Mouse (Mus musculus) stomach, postnatal 0 days (tissue): ENCODE measurements around the gene B3gnt8. TPM values are rescaled to one million over a fixed set of nuclear protein-coding genes. Genes with fewer than 3 reads are reported as not detected.
A peak's percentile ranks its signal among the peaks of the same experiment; 100 is the strongest.

ENCODE experiments used
- ATAC-seq: fragments of 200-750 bp; cut with Nextera tagmentation; 2 replicates; pipeline ENCODE4 v1.8.0; 2017; ENCODE audit not compliant: low FRiP score, low TSS enrichment
- DNase-seq: peaks from one replicate; pipeline ENCODE4 v3.0.0-alpha.2; 2016; ENCODE audit warnings: low spot score
- H3K27ac ChIP-seq: fragments of 300-500 bp; sonication (generic); replicated peaks from 2 replicates; pipeline ENCODE4 v1.5.1; 2014; ENCODE audit warnings: mild to moderate bottlenecking, control low read depth
- H3K27me3 ChIP-seq: fragments of 300-500 bp; sonication (generic); 2 replicates; pipeline ENCODE4 v1.6.1; 2014; ENCODE audit warnings: low read length; ENCODE audit not compliant: control insufficient read depth, insufficient read depth
- H3K36me3 ChIP-seq: fragments of 300-500 bp; sonication (generic); 2 replicates; pipeline ENCODE4 v1.6.1; 2014; ENCODE audit warnings: low read length, mixed read lengths; ENCODE audit not compliant: control insufficient read depth, insufficient read depth
- H3K4me1 ChIP-seq: fragments of 300-500 bp; sonication (generic); replicated peaks from 2 replicates; pipeline ENCODE4 v1.6.1; 2014; ENCODE audit warnings: antibody characterized with exemption; ENCODE audit not compliant: control insufficient read depth, insufficient read depth
- H3K4me2 ChIP-seq: fragments of 300-500 bp; sonication (generic); replicated peaks from 2 replicates; pipeline ENCODE4 v1.6.1; 2014; ENCODE audit warnings: low read depth, mild to moderate bottlenecking, control low read depth, moderate library complexity
- H3K4me3 ChIP-seq: fragments of 300-500 bp; sonication (generic); 2 replicates; pipeline ENCODE4 v1.5.1; 2014; ENCODE audit warnings: low read depth, low read length, control low read depth
- H3K9ac ChIP-seq: fragments of 300-500 bp; sonication (generic); 2 replicates; pipeline ENCODE4 v1.6.1; 2014; ENCODE audit warnings: mild to moderate bottlenecking, low read length, control low read depth, mixed read lengths
- H3K9me3 ChIP-seq: fragments of 300-500 bp; sonication (generic); 2 replicates; pipeline ENCODE4 v1.6.1; 2016; ENCODE audit warnings: low read length; ENCODE audit not compliant: control insufficient read depth
- CTCF ChIP-seq: IDR thresholded peaks from 2 replicates; pipeline ENCODE4 v1.5.1; 2016; ENCODE audit warnings: antibody characterized with exemption, low read depth, mild to moderate bottlenecking, moderate library complexity
- EP300 ChIP-seq: optimal IDR thresholded peaks from 2 replicates; pipeline ENCODE3; 2016; ENCODE audit warnings: antibody characterized with exemption
- WGBS: fragments of 180-500 bp; shearing (Covaris S2); extraction: QIAGEN DNeasy Blood & Tissue Kit; methylation state at CpG from one replicate; pipeline ENCODE4 v1.1.7; 2014; 5-methylcytosine and 5-hydroxymethylcytosine counted together
- polyA plus RNA-seq: library from polyadenylated mRNA; unstranded; fragments of >200 nt; fragmentation: Nextera tagmentation; extraction: Ambion mirVana; gene quantifications from 2 replicates; pipeline ENCODE4 v1.2.1, GENCODE M21; 2015

Gene B3gnt8
- polyA plus RNA-seq, 1 experiment from 2014 or later: 6.5 TPM

DNA sequence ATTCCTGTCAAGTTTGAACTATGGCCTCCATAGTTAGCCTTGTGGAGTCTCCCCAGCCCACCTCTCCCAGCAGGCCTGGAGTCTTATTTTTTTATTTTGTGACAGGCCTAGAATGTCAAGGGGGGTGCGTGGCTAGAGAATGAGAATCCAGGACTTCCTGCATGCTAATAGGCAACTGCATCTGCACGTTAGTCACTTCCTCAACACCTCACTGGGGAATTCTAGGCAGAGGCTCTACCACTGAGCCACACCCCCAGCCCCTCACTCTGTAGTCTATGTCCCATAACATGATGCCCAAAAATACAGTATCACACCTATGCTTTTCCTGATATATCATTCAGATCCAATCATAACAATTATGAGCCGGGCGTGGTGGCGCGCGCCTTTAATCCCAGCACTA, 50.6 kb downstream of the B3gnt8 start:
- ATAC-seq (no peak), DNase-seq (no peak)
- Histone ChIP-seq H3K27me3 (no peaks in the 10 kb centered on the region), H3K4me1 (peaks cover 6% of the 10 kb centered on the region; the same call in 1 of the 2 replicates), H3K27ac (no peak overlapping the region), H3K9me3 (no peaks in the 10 kb centered on the region), H3K36me3 (no peaks in the 10 kb centered on the region), H3K9ac (no peak overlapping the region), H3K4me3 (no peak overlapping the region), H3K4me2 (no peak overlapping the region)
- 94% methylated on average over 7 of the region's 7 CpGs for WGBS
- TF ChIP-seq CTCF (no peak), EP300 (no peak)

DNA sequence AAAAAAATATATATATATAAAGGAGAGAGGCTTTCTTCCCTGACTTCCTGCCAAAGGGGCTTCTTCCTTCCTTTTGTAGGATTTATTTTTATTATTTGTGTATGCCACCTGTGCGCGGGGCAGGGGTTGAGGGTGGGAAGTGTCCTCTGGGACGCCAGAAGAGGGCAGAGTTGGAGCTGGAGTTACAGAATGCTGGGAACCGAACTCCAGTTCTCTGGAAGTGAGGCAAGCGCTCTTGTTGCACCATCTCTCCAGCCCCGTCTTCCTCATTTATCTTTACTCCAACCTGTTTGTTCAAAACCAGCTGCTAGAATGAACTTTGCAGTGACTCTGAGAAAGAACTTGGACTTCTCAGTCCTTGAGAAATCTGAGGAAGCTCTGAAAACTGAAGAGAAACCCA, 53.5 kb downstream of the B3gnt8 start:
- Histone ChIP-seq H3K27ac (peak overlapping the region; percentile 83; the same call in 1 of the 2 replicates), H3K4me2 (peak overlapping the region; percentile 60), H3K4me1 (peaks cover 6% of the 10 kb centered on the region; the same call in 1 of the 2 replicates), H3K9ac (no peak overlapping the region), H3K9me3 (no peaks in the 10 kb centered on the region), H3K4me3 (peak overlapping the region; percentile 60), H3K36me3 (no peaks in the 10 kb centered on the region), H3K27me3 (no peaks in the 10 kb centered on the region)
- WGBS: 4% methylated on average over 6 of the region's 6 CpGs
- ATAC-seq (no peak), DNase-seq (no peak)
- TF ChIP-seq CTCF: peak; percentile 50
- TF ChIP-seq EP300: no peak

DNA sequence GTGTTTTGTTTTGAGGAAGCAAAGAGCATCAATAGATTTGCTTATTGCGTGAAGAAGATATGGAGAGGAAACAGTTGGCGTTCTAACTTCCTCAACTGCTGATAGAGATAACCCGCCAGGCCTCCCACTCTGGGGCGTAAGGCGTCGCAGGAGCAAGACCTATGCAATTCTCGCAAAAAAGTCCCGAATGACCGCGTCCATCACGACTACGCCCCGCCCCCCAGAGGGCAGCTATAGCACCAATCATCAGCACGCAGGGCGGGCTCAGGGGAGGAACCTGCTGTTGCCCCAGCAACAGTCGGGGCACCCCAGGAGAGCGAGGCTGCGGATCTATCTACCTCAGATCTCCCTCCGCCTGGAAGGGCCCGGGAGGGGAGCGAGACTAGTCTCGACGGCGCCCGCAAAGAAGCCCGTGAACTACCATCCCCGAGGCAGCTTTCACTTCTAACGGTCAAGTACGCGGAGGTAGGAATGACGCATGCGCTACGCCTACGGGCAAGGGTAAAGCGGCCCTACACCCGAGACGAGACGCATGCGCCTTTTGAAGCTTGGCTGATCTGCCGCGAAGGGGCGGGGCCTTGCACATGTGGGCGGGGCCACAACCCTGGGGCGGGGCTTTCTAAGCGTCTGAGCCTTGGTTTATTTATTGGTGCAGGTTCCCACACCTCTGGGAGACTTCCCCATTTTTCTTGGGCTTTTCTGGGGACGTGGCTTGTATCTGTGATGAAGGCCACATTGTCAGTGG, 54.2 kb downstream of the B3gnt8 start, which contains the start of gene B9d2:
Gene B9d2 (plus strand): TSS at position 267 of the 745 bp plus-strand sequence.
- Histone ChIP-seq H3K4me1 (peaks cover 3% of the 10 kb centered on the region; the same call in 1 of the 2 replicates), H3K27me3 (no peaks in the 10 kb centered on the region), H3K4me3 (peak within 1 kb of the TSS; percentile 60), H3K36me3 (no peaks in the 10 kb centered on the region), H3K9ac (peak within 1 kb of the TSS; percentile 41; the same call in 1 of the 2 replicates), H3K9me3 (no peaks in the 10 kb centered on the region), H3K4me2 (peak within 1 kb of the TSS; percentile 60), H3K27ac (peak within 1 kb of the TSS; percentile 83)
- peak; percentile 13; the same call in 1 of the 2 replicates for TF ChIP-seq CTCF
- no peak for TF ChIP-seq EP300
- DNase-seq (peak; percentile 96), ATAC-seq (peak; percentile 96)
- under 1% methylated on average over 46 of the region's 46 CpGs for WGBS

DNA sequence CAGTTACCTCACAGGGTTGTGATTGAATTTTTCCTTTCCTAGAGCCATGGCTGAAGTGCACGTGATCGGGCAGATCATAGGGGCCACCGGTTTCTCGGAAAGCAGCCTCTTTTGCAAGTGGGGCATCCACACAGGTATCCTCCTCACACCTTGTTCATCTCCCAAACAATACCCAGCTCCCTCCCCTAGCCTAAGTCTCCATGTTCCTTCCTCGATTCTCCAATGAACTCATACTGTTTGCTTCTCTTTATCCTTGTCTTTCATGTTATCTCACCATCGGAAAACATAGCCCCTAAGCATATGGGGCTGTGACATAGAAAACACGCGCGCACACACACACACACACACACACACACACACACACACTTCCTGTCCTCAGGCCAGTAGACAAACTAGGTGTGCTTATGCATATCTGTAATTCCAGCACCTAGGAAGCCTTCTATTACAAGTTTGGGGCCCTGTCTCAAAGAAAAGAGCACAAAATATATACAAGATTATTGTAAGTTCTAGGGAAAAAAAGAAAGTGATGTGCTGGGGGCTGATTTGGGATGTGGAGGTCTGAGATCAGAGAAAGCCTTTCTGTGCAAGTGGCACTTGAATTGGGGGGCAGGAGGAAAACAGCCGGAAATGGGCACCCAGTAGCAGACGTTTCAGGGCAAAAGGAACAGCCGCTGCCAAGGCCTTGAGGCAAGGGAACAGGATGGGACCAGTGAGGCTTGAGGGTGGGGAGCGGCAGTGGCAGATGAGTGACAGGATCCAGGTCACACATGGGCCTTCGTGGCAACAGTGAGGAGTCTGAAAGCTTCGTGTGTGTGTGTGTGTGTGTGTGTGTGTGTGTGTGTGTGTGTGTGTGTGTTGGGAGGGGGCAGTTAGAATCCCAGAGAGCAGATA, 55.1 kb downstream of the B3gnt8 start:
- peak overlapping the region; percentile 60 for H3K4me2 ChIP-seq
- peak overlapping the region; percentile 60 for H3K4me3 ChIP-seq
- H3K27ac ChIP-seq: no peak overlapping the region
- H3K36me3 ChIP-seq: no peaks in the 10 kb centered on the region
- H3K9me3 ChIP-seq: no peaks in the 10 kb centered on the region
- DNase-seq (no peak), ATAC-seq (no peak)
- 55% methylated on average over 14 of the region's 15 CpGs for WGBS
- H3K27me3 ChIP-seq: no peaks in the 10 kb centered on the region
- H3K4me1 ChIP-seq: peaks cover 3% of the 10 kb centered on the region; the same call in 1 of the 2 replicates
- no peak for TF ChIP-seq CTCF
- TF ChIP-seq EP300: no peak
- H3K9ac ChIP-seq: no peak overlapping the region

DNA sequence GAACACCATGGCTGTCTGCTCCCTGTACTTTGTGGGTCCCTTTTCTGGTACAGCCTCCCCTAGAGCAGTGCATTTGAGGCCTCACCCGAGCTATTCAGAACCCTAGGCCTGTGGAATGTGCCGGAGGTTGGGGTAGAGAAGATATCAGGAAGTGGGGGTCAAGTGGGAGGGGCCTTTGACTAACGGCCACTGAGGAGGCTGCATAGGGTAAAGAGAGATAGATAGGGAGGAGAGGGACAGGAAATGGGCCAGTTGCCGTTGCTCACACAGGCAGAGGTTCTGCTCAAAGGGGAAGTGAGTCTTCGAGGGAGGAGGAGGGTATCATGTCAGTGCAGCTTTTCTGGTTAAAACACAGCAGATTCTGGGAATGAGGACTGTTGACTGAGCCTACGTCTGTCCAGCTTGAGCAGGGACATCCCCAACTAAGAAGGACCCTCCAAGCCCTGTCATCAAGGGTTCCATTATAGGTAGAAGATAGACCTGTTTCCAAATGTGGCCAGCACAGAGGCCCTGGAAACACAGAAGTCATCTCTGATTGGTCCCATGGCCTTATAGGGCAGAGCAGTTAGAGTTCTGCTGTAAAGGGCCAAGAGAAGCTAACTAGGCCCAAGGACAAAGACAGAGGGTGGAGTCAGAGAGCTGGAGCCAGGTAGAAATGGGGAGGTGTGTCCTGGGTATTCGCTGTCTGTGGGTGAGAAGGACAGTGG, 57.2 kb downstream of the B3gnt8 start:
- Histone ChIP-seq H3K36me3 (no peaks in the 10 kb centered on the region), H3K4me1 (peaks cover 6% of the 10 kb centered on the region), H3K9ac (no peak overlapping the region), H3K27ac (no peak overlapping the region), H3K4me3 (no peak overlapping the region), H3K4me2 (no peak overlapping the region), H3K27me3 (no peaks in the 10 kb centered on the region), H3K9me3 (no peaks in the 10 kb centered on the region)
- WGBS: 48% methylated on average over 7 of the region's 7 CpGs
- DNase-seq: no peak
- ATAC-seq: no peak
- TF ChIP-seq CTCF: no peak
- TF ChIP-seq EP300: no peak
